Mouse (Mus musculus): ENCODE measurements around the gene Sstr4.

DNA sequence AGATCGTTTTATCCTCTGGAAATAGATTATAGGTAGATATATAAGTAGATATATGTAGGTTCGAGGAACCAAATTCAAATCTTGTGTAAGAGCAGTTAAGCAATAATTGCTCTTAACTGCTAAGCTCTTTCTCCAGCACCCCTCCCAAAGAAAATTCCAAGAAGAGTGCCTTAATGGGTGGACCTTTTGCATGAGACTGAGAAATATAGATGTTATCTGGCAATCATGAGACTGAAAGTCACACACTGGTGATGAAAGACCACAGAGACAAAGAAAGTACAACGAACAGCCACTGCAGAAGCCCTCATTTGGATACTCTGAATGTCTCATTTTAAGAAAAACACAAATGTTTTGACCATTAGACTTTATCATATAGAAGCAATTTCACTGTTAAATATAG is 33.4 kb downstream of the Sstr4 start:
- TF ChIP-seq CTCF (conservative IDR thresholded peaks at IDR 0.05; ENCODE audit: insufficient read depth, insufficient read length, low read depth, low read length) (no peak), POLR2A (IDR thresholded peaks at IDR 0.05; ENCODE audit: low read depth, low read length) (no peak)

Data from kidney, adult 2 months (tissue).